In the genomic region with DNA sequence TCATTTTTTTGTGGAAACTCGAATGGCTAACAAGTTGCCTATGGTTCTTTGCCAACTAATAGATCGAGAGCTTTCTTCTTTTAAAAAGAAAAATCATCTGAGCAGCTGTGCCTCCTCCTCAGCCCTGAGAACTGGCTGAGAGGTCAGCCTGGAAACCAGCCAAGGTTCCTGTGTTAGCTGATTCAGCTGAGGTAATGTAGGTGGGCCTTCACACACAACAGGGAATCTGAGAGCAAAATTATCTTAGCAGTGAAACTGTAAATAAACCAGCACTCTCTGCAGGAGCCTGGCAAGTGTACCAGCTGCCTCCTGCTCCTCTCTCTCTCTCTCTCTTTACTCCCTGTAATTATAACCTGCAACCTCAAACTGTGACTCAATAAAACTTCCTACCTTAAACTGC, we compare ENCODE assay signal across 14 mouse cellular contexts.
DNase-seq lines count a peak whose midpoint lies in the region; ATAC-seq and TF ChIP-seq lines count a peak whose summit lies in the region.
"Had no signal": no experiment of that assay in that cellular context is flagged by ENCODE, and none has a peak within 500 bp of the region (broad histone marks: within the 10 kb centered on the region; RNA-seq: fewer than 3 reads in every experiment).

No protein-coding gene starts in this region.

- no peak overlapping the region for H3K27ac ChIP-seq in hindbrain, embryonic 16.5 days (ENCODE audit: low read depth, low read length)
- no peak overlapping the region for H3K27ac ChIP-seq in hindbrain, embryonic 10.5 days
- H3K27ac ChIP-seq in midbrain, postnatal 0 days (ENCODE audit: low read depth, low read length) = no peak overlapping the region
- H3K27ac ChIP-seq in midbrain, embryonic 15.5 days = no peak overlapping the region
- no peak overlapping the region for H3K27ac ChIP-seq in forebrain, embryonic 16.5 days (ENCODE audit: low read length)

- no peaks in the 10 kb centered on the region for H3K36me3 ChIP-seq in hindbrain, embryonic 16.5 days (ENCODE audit: control insufficient read depth, insufficient read depth, low read length)
- no peaks in the 10 kb centered on the region for H3K36me3 ChIP-seq in hindbrain, embryonic 10.5 days
- no peaks in the 10 kb centered on the region for H3K36me3 ChIP-seq in midbrain, postnatal 0 days (ENCODE audit: insufficient read depth, low read length)
- no peaks in the 10 kb centered on the region for H3K36me3 ChIP-seq in midbrain, embryonic 15.5 days (replicated peaks)
- H3K36me3 ChIP-seq in forebrain, embryonic 16.5 days (ENCODE audit: control insufficient read depth, insufficient read depth) = no peaks in the 10 kb centered on the region
- H3K36me3 ChIP-seq: G1E had no signal

- WGBS in hindbrain, embryonic 16.5 days = 57% methylated on average over 2 of the region's 2 CpGs
- 71% methylated on average over 2 of the region's 2 CpGs for WGBS in hindbrain, embryonic 10.5 days
- WGBS in midbrain, postnatal 0 days = 36% methylated on average over 2 of the region's 2 CpGs
- WGBS in midbrain, embryonic 15.5 days = 44% methylated on average over 2 of the region's 2 CpGs
- WGBS in forebrain, embryonic 16.5 days = 29% methylated on average over 2 of the region's 2 CpGs

- ATAC-seq in hindbrain, embryonic 16.5 days = peak; percentile 85
- ATAC-seq in midbrain, postnatal 0 days (ENCODE audit: low FRiP score) = no peak
- ATAC-seq in midbrain, embryonic 15.5 days (replicated peaks) = no peak; the same call in 1 of the 2 replicates
- ATAC-seq in forebrain, embryonic 16.5 days = peak; percentile 40; the same call in 1 of the 2 replicates
- ATAC-seq: intestine, postnatal 0 days had no signal

- no peak overlapping the region for H3K4me3 ChIP-seq in hindbrain, embryonic 16.5 days (ENCODE audit: low read length)
- no peak overlapping the region for H3K4me3 ChIP-seq in hindbrain, embryonic 10.5 days
- no peak overlapping the region for H3K4me3 ChIP-seq in midbrain, postnatal 0 days (ENCODE audit: low read depth, low read length)
- H3K4me3 ChIP-seq in midbrain, embryonic 15.5 days = no peak overlapping the region
- H3K4me3 ChIP-seq in forebrain, embryonic 16.5 days (replicated peaks; ENCODE audit: low read length) = no peak overlapping the region

- no peaks in the 10 kb centered on the region for H3K27me3 ChIP-seq in hindbrain, embryonic 16.5 days (replicated peaks; ENCODE audit: control insufficient read depth, insufficient read depth, low read length)
- no peaks in the 10 kb centered on the region for H3K27me3 ChIP-seq in hindbrain, embryonic 10.5 days (ENCODE audit: insufficient read depth, poor library complexity, severe bottlenecking)
- no peaks in the 10 kb centered on the region for H3K27me3 ChIP-seq in midbrain, postnatal 0 days (ENCODE audit: insufficient read depth, low read length)
- no peaks in the 10 kb centered on the region for H3K27me3 ChIP-seq in midbrain, embryonic 15.5 days (replicated peaks)
- H3K27me3 ChIP-seq in forebrain, embryonic 16.5 days (replicated peaks; ENCODE audit: control insufficient read depth, insufficient read depth, low read length) = no peaks in the 10 kb centered on the region

- no peaks in the 10 kb centered on the region for H3K9me3 ChIP-seq in hindbrain, embryonic 16.5 days (ENCODE audit: control insufficient read depth, low read length)
- no peaks in the 10 kb centered on the region for H3K9me3 ChIP-seq in hindbrain, embryonic 10.5 days
- no peaks in the 10 kb centered on the region for H3K9me3 ChIP-seq in midbrain, postnatal 0 days (ENCODE audit: low read length)
- H3K9me3 ChIP-seq in midbrain, embryonic 15.5 days = no peaks in the 10 kb centered on the region
- H3K9me3 ChIP-seq in forebrain, embryonic 16.5 days (ENCODE audit: control insufficient read depth, low read length) = no peaks in the 10 kb centered on the region

- no peaks in the 10 kb centered on the region for H3K4me1 ChIP-seq in hindbrain, embryonic 16.5 days (ENCODE audit: control insufficient read depth, insufficient read depth, low read depth, low read length)
- H3K4me1 ChIP-seq in hindbrain, embryonic 10.5 days (replicated peaks) = no peaks in the 10 kb centered on the region
- H3K4me1 ChIP-seq in midbrain, postnatal 0 days (ENCODE audit: insufficient read depth, low read length) = no peaks in the 10 kb centered on the region
- no peaks in the 10 kb centered on the region for H3K4me1 ChIP-seq in midbrain, embryonic 15.5 days
- no peaks in the 10 kb centered on the region; the same call in 1 of the 2 replicates for H3K4me1 ChIP-seq in forebrain, embryonic 16.5 days (replicated peaks; ENCODE audit: control insufficient read depth, insufficient read depth, low read length)

- H3K9ac ChIP-seq in hindbrain, embryonic 16.5 days (ENCODE audit: low read depth, low read length) = no peak overlapping the region
- H3K9ac ChIP-seq in midbrain, postnatal 0 days (replicated peaks; ENCODE audit: low read length, poor library complexity, severe bottlenecking) = no peak overlapping the region
- no peak overlapping the region for H3K9ac ChIP-seq in midbrain, embryonic 15.5 days
- H3K9ac ChIP-seq in forebrain, embryonic 16.5 days (replicated peaks; ENCODE audit: low read depth, low read length) = no peak overlapping the region

- DNase-seq in adrenal gland, postnatal 25 days = peak; percentile 0
- no peak for DNase-seq in adrenal gland, adult 18-20 months (ENCODE audit: low spot score in 2 of 2)
- no peak for DNase-seq in hindbrain, embryonic 10.5 days (ENCODE audit: low spot score)
- peak; percentile 69 for DNase-seq in midbrain, postnatal 0 days (ENCODE audit: low spot score)
- no peak for DNase-seq in thymus, postnatal 10 days (ENCODE audit: low spot score in 2 of 2)
- DNase-seq: gastrocnemius, postnatal 36 days; lung, postnatal 36 days; retina, postnatal 1 day had no signal

- no peak for TF ChIP-seq CTCF in midbrain, postnatal 0 days (IDR thresholded peaks at IDR 0.05)

- no peak overlapping the region for H3K4me2 ChIP-seq in hindbrain, embryonic 16.5 days (ENCODE audit: low read length)
- H3K4me2 ChIP-seq in midbrain, postnatal 0 days (ENCODE audit: low read depth, low read length, poor library complexity, severe bottlenecking) = no peak overlapping the region
- H3K4me2 ChIP-seq in midbrain, embryonic 15.5 days = no peak overlapping the region
- H3K4me2 ChIP-seq in forebrain, embryonic 16.5 days (ENCODE audit: low read length) = no peak overlapping the region
- H3K4me2 ChIP-seq: liver, embryonic 11.5 days had no signal

Comparison
In these comparisons a context has a peak if more than half of its experiments do, and no peak if none do; other contexts are left out.
1. DNase-seq: peak in adrenal gland, postnatal 25 days (single experiment) and midbrain, postnatal 0 days (single experiment); none in adrenal gland, adult 18-20 months (0 of 2), hindbrain, embryonic 10.5 days (single experiment) and thymus, postnatal 10 days (0 of 2).
2. ATAC-seq: peak in hindbrain, embryonic 16.5 days (single experiment) and forebrain, embryonic 16.5 days (single experiment); none in midbrain, postnatal 0 days (single experiment) and midbrain, embryonic 15.5 days (single experiment).